Mouse (Mus musculus) macrophage (primary cell): Measurements from ENCODE around the gene Hist1h2ae. TPM values are rescaled to one million over a fixed set of nuclear protein-coding genes. Genes with fewer than 3 reads are reported as not detected.
A peak's percentile ranks its signal among the peaks of the same experiment; 100 is the strongest.
"Not testable (repeated sequence)": the region's sequence is repeated elsewhere in the genome, so short reads cannot be mapped to it uniquely, and the experiment has no call there.

Experiments used
- H3K27ac ChIP-seq: fragments of 350-480 bp; formaldehyde crosslinking; 2 replicates; pipeline ENCODE4 v1.9.0; 2021
- H3K36me3 ChIP-seq: fragments of 350-480 bp; formaldehyde crosslinking; 2 replicates; pipeline ENCODE4 v1.9.0; 2021; ENCODE audit errors: inconsistent target
- H3K4me3 ChIP-seq: fragments of 350-480 bp; formaldehyde crosslinking; 2 replicates; pipeline ENCODE4 v1.9.0; 2021; ENCODE audit errors: inconsistent target
- H3K79me2 ChIP-seq: fragments of 350-480 bp; formaldehyde crosslinking; 2 replicates; pipeline ENCODE4 v1.9.0; 2021; ENCODE audit errors: inconsistent target
- WGBS: methylation state at CpG from one replicate; pipeline ENCODE4 v1.1.7; 2026; ENCODE audit warnings: inconsistent platforms; ENCODE audit not compliant: missing documents; 5-methylcytosine and 5-hydroxymethylcytosine counted together
- polyA plus RNA-seq: library from polyadenylated mRNA; stranded (reverse); fragments of 250-400 nt; gene quantifications from 3 replicates; pipeline ENCODE4 v1.2.4, GENCODE M21; 2018; ENCODE audit warnings: inconsistent platforms

Hist1h2ae gene
- polyA plus RNA-seq, 1 experiment from 2014 or later: 0.70 TPM

GRCm38 (mm10) chr13:23591886-23592285 lies 20.9 kb upstream of the Hist1h2ae start:
- not testable (repeated sequence) for H3K4me3 ChIP-seq, H3K36me3 ChIP-seq, H3K79me2 ChIP-seq, H3K27ac ChIP-seq
- WGBS: 97% methylated on average over 5 of the region's 7 CpGs

- Histone ChIP-seq H3K36me3 (no peaks in the 10 kb centered on the region), H3K27ac (no peak overlapping the region), H3K79me2 (no peaks in the 10 kb centered on the region), H3K4me3 (no peak overlapping the region)
- WGBS: 92% methylated on average over 7 of the region's 7 CpGs
Measured at GRCm38 (mm10) chr13:23591206-23591605, 20.2 kb upstream of the Hist1h2ae start.

- peak overlapping the region; percentile 43 for H3K4me3 ChIP-seq
- peak overlapping the region; percentile 81 for H3K27ac ChIP-seq
- no CpG with 5 or more reads among the region's 1 CpGs for WGBS
- H3K36me3 ChIP-seq: no peaks in the 10 kb centered on the region
- no peaks in the 10 kb centered on the region for H3K79me2 ChIP-seq
Measured at GRCm38 (mm10) chr13:23586940-23587225, 15.9 kb upstream of the Hist1h2ae start.

- 6% methylated on average over 22 of the region's 22 CpGs for WGBS
- H3K36me3 ChIP-seq: no peaks in the 10 kb centered on the region
- peak overlapping the region; percentile 43 for H3K4me3 ChIP-seq
Measured at GRCm38 (mm10) chr13:23586099-23586939, 15.3 kb upstream of the Hist1h2ae start.

GRCm38 (mm10) chr13:23585442-23586098 lies 14.6 kb upstream of the Hist1h2ae start:
- Histone ChIP-seq H3K4me3 (peak overlapping the region; percentile 43), H3K27ac (peak overlapping the region; percentile 88)
- 0% methylated on average over 7 of the region's 36 CpGs for WGBS
- not testable (repeated sequence) for H3K36me3 ChIP-seq, H3K79me2 ChIP-seq

More at GRCm38 (mm10) chr13:23586099-23586939, 15.3 kb upstream of the Hist1h2ae start:
- no peaks in the 10 kb centered on the region for H3K79me2 ChIP-seq
- peak overlapping the region; percentile 81 for H3K27ac ChIP-seq

- Histone ChIP-seq H3K36me3 (no peaks in the 10 kb centered on the region), H3K27ac (peak overlapping the region; percentile 88), H3K79me2 (no peaks in the 10 kb centered on the region), H3K4me3 (peak overlapping the region; percentile 43)
- WGBS: under 1% methylated on average over 21 of the region's 21 CpGs
Measured at GRCm38 (mm10) chr13:23585029-23585441, 14.0 kb upstream of the Hist1h2ae start.

- Histone ChIP-seq H3K4me3 (peak overlapping the region; percentile 43), H3K36me3 (no peaks in the 10 kb centered on the region), H3K27ac (peak overlapping the region; percentile 88), H3K79me2 (no peaks in the 10 kb centered on the region)
Measured at GRCm38 (mm10) chr13:23584331-23584730, 13.3 kb upstream of the Hist1h2ae start.

- Histone ChIP-seq H3K27ac (peak overlapping the region; percentile 88), H3K36me3 (no peaks in the 10 kb centered on the region), H3K79me2 (no peaks in the 10 kb centered on the region), H3K4me3 (no peak overlapping the region)
Measured at GRCm38 (mm10) chr13:23583387-23584068, 12.5 kb upstream of the Hist1h2ae start.

GRCm38 (mm10) chr13:23582219-23583056 lies 11.4 kb upstream of the Hist1h2ae start:
- Histone ChIP-seq H3K27ac (peak overlapping the region; percentile 88), H3K79me2 (no peaks in the 10 kb centered on the region), H3K36me3 (no peaks in the 10 kb centered on the region), H3K4me3 (peak overlapping the region; percentile 32)
- 27% methylated on average over 6 of the region's 6 CpGs for WGBS

GRCm38 (mm10) chr13:23581408-23582218 lies 10.6 kb upstream of the Hist1h2ae start, which contains the start of gene Hist1h4d:
Gene Hist1h4d, plus strand, starts transcription at chr13:23581598.
- no peaks in the 10 kb centered on the region for H3K36me3 ChIP-seq
- peak within 1 kb of the TSS; percentile 32 for H3K4me3 ChIP-seq
- 0% methylated on average over 40 of the region's 43 CpGs for WGBS
- H3K27ac ChIP-seq: peak within 1 kb of the TSS; percentile 88
- no peaks in the 10 kb centered on the region for H3K79me2 ChIP-seq

GRCm38 (mm10) chr13:23577835-23578234 lies 6.8 kb upstream of the Hist1h2ae start:
- H3K4me3 ChIP-seq: no peak overlapping the region
- H3K79me2 ChIP-seq: peaks cover 6% of the 10 kb centered on the region; the same call in 1 of the 2 replicates
- no peak overlapping the region for H3K27ac ChIP-seq
- no peaks in the 10 kb centered on the region for H3K36me3 ChIP-seq
- WGBS: 92% methylated on average over 1 of the region's 1 CpGs

GRCm38 (mm10) chr13:23576906-23577639 lies 6.1 kb upstream of the Hist1h2ae start:
- H3K36me3 ChIP-seq: no peaks in the 10 kb centered on the region
- H3K79me2 ChIP-seq: peaks cover 14% of the 10 kb centered on the region; the same call in 1 of the 2 replicates
- H3K27ac ChIP-seq: peak overlapping the region; percentile 54
- H3K4me3 ChIP-seq: peak overlapping the region; percentile 29; the same call in 1 of the 2 replicates
- WGBS: 65% methylated on average over 6 of the region's 6 CpGs

GRCm38 (mm10) chr13:23576351-23576881 lies 5.4 kb upstream of the Hist1h2ae start:
- WGBS: 52% methylated on average over 7 of the region's 7 CpGs
- Histone ChIP-seq H3K36me3 (no peaks in the 10 kb centered on the region), H3K4me3 (peak overlapping the region; percentile 29), H3K79me2 (peaks cover 18% of the 10 kb centered on the region; the same call in 1 of the 2 replicates), H3K27ac (peak overlapping the region; percentile 54)
